Mouse (Mus musculus): Measurements from ENCODE around the gene Ctrb1. TPM values are rescaled to one million over a fixed set of nuclear protein-coding genes. Genes with fewer than 3 reads are reported as not detected.
A peak's percentile ranks its signal among the peaks of the same experiment; 100 is the strongest.

Gene Ctrb1
- total and polyA plus RNA-seq, 2 experiments from 2014 or later: not detected

DNA sequence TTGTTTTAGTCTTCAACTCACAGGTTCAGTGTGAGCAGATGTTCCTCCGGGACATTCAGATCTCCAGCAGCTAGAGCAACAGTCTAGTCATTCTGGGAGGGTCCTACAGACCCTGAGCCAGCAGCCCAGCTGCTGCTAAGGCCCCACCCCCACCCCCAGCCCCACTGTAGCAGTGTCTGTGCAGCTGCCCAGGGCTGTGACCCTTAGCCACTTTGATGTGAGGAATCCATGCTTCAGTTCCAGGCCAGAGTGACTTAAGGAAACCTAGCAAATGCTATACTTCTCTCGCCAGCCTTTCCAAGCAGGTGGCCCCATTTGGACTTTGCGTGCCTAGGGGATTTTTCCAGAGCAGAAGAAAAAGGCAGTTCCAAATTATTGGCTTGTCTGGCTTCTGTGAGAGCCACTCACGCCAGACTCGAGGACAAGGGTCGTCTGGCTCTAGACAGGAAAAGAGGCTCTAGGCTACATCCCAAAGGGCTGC, 2.5 kb upstream of the Ctrb1 start:
- Histone ChIP-seq H3K36me3 (ENCODE audit: insufficient read depth) (no peaks in the 10 kb centered on the region), H3K27ac (ENCODE audit: low read depth, low read length) (no peak overlapping the region), H3K4me3 (ENCODE audit: low read depth, low read length) (no peak overlapping the region), H3K9ac (no peak overlapping the region), H3K4me2 (ENCODE audit: low read depth) (no peak overlapping the region), H3K4me1 (ENCODE audit: insufficient read depth) (no peaks in the 10 kb centered on the region), H3K27me3 (ENCODE audit: insufficient read depth, low read length) (no peaks in the 10 kb centered on the region), H3K9me3 (ENCODE audit: low read length) (no peaks in the 10 kb centered on the region)
- DNase-seq: no peak
- no peak for ATAC-seq
- 76% methylated on average over 6 of the region's 6 CpGs for WGBS
- no peak for TF ChIP-seq CTCF (IDR thresholded peaks at IDR 0.05; ENCODE audit: low read depth)

DNA sequence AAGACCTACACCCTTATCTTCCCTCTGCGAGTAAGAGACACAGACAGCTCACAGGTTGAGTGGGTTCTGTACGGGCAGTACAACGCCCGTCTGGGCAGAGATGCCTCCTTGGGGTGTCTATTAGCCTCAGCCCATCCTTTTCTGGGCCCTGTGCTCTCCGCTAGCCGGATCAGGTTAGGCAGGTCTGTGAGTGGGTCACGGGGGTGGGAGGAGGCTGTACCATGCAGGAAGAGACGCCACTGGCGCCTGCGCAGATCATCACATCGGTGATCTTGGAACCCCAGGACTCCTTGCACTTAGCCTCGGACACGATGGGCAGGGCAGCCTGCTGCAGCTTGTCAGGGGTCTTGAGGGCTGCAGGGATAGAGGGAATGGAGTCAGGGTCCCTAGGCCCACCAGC, 3.9 kb downstream of the Ctrb1 start:
- DNase-seq: no peak
- no peak for ATAC-seq
- H3K4me1 ChIP-seq (ENCODE audit: insufficient read depth): no peaks in the 10 kb centered on the region
- no peak overlapping the region for H3K9ac ChIP-seq
- H3K4me3 ChIP-seq (ENCODE audit: low read depth, low read length): no peak overlapping the region
- no peaks in the 10 kb centered on the region for H3K36me3 ChIP-seq (ENCODE audit: insufficient read depth)
- no peaks in the 10 kb centered on the region for H3K9me3 ChIP-seq (ENCODE audit: low read length)
- no peak overlapping the region for H3K27ac ChIP-seq (ENCODE audit: low read depth, low read length)
- WGBS: 82% methylated on average over 13 of the region's 13 CpGs
- H3K4me2 ChIP-seq (ENCODE audit: low read depth): no peak overlapping the region
- no peaks in the 10 kb centered on the region for H3K27me3 ChIP-seq (ENCODE audit: insufficient read depth, low read length)
- no peak for TF ChIP-seq CTCF (IDR thresholded peaks at IDR 0.05; ENCODE audit: low read depth)

DNA sequence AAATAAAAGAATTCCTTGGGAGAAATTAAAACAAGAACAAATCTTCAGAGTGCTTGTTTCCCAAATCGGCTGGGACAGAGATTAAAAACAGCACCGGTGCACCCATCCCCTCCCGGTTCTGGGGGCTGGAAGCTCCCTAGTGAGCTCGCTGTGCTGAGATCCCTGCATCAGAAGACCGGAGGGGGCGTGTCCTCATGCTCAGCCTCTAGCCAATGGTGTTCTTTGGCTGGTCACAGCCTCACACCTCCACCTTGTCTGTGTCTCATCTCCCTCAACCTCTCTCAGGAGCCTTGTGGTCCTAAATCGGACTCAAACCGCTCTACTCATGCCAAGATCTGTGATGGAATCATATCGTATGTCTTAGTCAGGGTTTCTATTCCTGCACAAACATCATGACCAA, 8.3 kb downstream of the Ctrb1 start:
- H3K4me3 ChIP-seq (ENCODE audit: low read depth, low read length): no peak overlapping the region
- H3K4me1 ChIP-seq (ENCODE audit: insufficient read depth): no peaks in the 10 kb centered on the region
- H3K36me3 ChIP-seq (ENCODE audit: insufficient read depth): no peaks in the 10 kb centered on the region
- DNase-seq: no peak
- no peaks in the 10 kb centered on the region for H3K9me3 ChIP-seq (ENCODE audit: low read length)
- no peak overlapping the region for H3K9ac ChIP-seq
- ATAC-seq: no peak
- H3K27me3 ChIP-seq (ENCODE audit: insufficient read depth, low read length): no peaks in the 10 kb centered on the region
- no peak overlapping the region for H3K27ac ChIP-seq (ENCODE audit: low read depth, low read length)
- no peak overlapping the region for H3K4me2 ChIP-seq (ENCODE audit: low read depth)
- TF ChIP-seq CTCF (IDR thresholded peaks at IDR 0.05; ENCODE audit: low read depth): no peak
- WGBS: 35% methylated on average over 9 of the region's 9 CpGs

DNA sequence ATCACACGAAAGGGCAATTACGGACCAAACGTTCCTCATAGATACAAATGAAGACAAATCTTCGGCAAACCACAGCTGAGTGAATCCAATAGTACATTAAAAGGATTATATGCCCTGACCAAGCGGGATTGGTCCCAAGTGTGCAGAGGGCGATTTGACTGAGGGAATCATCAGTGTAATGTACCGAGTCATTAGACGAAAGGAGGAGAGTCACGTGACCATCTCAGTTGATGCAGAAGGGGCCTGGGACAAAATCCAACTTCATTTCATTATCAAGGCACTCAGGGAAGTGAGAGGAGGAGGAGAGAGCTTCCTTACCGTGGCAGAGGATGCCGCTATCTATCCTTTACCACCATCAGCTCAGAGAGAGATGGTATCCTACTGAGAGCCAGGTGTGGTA, 9.7 kb downstream of the Ctrb1 start:
- 62% methylated on average over 11 of the region's 11 CpGs for WGBS
- Histone ChIP-seq H3K9me3 (ENCODE audit: low read length) (no peaks in the 10 kb centered on the region), H3K4me3 (ENCODE audit: low read depth, low read length) (no peak overlapping the region), H3K4me2 (ENCODE audit: low read depth) (no peak overlapping the region), H3K27ac (ENCODE audit: low read depth, low read length) (no peak overlapping the region), H3K27me3 (ENCODE audit: insufficient read depth, low read length) (no peaks in the 10 kb centered on the region), H3K4me1 (ENCODE audit: insufficient read depth) (no peaks in the 10 kb centered on the region), H3K9ac (no peak overlapping the region), H3K36me3 (ENCODE audit: insufficient read depth) (no peaks in the 10 kb centered on the region)
- no peak for ATAC-seq
- no peak for DNase-seq
- TF ChIP-seq CTCF (IDR thresholded peaks at IDR 0.05; ENCODE audit: low read depth): no peak

DNA sequence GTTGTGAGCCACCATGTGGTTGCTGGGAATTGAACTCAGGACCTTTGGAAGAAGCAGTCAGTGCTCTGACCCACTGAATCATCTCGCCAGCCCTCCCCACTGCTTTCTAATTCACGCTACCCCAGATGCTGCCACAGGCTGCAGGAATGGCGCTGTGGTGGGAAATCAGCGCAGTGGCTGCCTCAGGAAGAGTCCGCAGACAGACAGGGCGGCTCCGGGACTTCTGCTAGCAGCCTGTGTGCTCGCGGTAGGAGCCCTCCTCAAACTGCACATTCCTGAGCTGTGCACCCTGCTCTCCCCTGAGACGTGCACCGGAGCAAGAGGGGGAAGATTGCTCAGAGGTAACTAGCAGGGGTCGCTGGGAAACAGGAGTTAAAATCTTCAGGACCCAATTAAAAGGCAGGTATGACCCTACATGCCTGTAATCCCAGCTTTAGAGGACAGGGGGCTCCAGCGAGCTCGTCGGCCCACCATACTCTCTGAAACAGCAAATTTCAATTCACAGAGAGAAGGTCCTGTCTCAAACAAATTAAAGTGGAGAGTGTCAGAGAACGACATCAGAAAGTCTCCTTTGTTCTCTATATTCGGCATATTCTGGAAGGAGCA, 10.3 kb downstream of the Ctrb1 start:
- ATAC-seq (peak; percentile 48; the same call in 1 of the 2 replicates), DNase-seq (peak; percentile 17)
- Histone ChIP-seq H3K4me2 (ENCODE audit: low read depth) (no peak overlapping the region), H3K27me3 (ENCODE audit: insufficient read depth, low read length) (no peaks in the 10 kb centered on the region), H3K4me3 (ENCODE audit: low read depth, low read length) (no peak overlapping the region), H3K27ac (ENCODE audit: low read depth, low read length) (no peak overlapping the region), H3K36me3 (ENCODE audit: insufficient read depth) (no peaks in the 10 kb centered on the region), H3K9ac (no peak overlapping the region), H3K4me1 (ENCODE audit: insufficient read depth) (no peaks in the 10 kb centered on the region), H3K9me3 (ENCODE audit: low read length) (no peaks in the 10 kb centered on the region)
- WGBS: 45% methylated on average over 17 of the region's 17 CpGs
- TF ChIP-seq CTCF (IDR thresholded peaks at IDR 0.05; ENCODE audit: low read depth): peak; percentile 41

DNA sequence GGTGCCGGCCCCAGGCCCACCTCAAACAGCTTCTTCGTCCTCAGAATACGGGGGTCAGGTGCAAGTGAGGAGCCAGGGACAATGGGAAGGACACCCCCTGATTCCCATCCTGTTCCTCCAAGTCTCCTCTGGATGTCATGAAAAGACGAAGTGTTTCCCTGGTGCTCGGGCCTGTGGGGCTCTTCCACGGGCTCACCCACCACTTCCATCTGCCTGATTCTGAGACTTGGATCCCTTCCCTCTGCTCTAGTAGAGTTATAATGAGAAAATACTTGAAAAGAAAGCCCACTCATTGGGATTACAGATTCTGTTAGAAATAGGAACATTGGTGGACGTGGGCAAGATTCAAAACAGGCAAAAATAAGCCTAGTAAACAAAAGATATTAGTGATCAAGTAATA, 12.0 kb downstream of the Ctrb1 start:
- no peak for TF ChIP-seq CTCF (IDR thresholded peaks at IDR 0.05; ENCODE audit: low read depth)
- H3K9ac ChIP-seq: no peak overlapping the region
- H3K4me2 ChIP-seq (ENCODE audit: low read depth): no peak overlapping the region
- H3K4me3 ChIP-seq (ENCODE audit: low read depth, low read length): no peak overlapping the region
- 84% methylated on average over 7 of the region's 7 CpGs for WGBS
- ATAC-seq (no peak), DNase-seq (no peak)
- H3K4me1 ChIP-seq (ENCODE audit: insufficient read depth): no peaks in the 10 kb centered on the region
- no peaks in the 10 kb centered on the region for H3K9me3 ChIP-seq (ENCODE audit: low read length)
- H3K27me3 ChIP-seq (ENCODE audit: insufficient read depth, low read length): no peaks in the 10 kb centered on the region
- no peaks in the 10 kb centered on the region for H3K36me3 ChIP-seq (ENCODE audit: insufficient read depth)
- no peak overlapping the region for H3K27ac ChIP-seq (ENCODE audit: low read depth, low read length)

DNA sequence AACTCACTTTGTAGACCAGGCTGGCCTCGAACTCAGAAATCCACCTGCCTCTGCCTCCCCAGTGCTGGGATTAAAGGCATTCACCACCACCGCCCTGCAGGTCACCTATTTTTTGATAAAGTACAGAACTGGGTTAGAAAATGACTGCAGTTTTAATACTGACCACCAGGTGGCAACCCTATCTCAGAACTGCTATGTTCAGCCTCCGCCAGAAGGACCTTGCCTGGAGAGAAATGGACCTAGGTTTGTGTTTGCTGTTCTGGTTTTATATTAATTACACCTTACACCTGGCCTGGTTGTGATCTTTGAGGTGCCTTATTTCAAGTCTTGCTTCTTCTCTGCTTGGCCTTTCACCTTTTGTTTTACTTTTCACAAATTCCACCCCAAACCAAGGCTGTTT, 12.7 kb downstream of the Ctrb1 start:
- DNase-seq (peak; percentile 79), ATAC-seq (peak; percentile 43; the same call in 1 of the 2 replicates)
- H3K9ac ChIP-seq: no peak overlapping the region
- H3K4me2 ChIP-seq (ENCODE audit: low read depth): no peak overlapping the region
- H3K27ac ChIP-seq (ENCODE audit: low read depth, low read length): no peak overlapping the region
- H3K4me1 ChIP-seq (ENCODE audit: insufficient read depth): no peaks in the 10 kb centered on the region
- no peak overlapping the region for H3K4me3 ChIP-seq (ENCODE audit: low read depth, low read length)
- H3K36me3 ChIP-seq (ENCODE audit: insufficient read depth): no peaks in the 10 kb centered on the region
- no peaks in the 10 kb centered on the region for H3K27me3 ChIP-seq (ENCODE audit: insufficient read depth, low read length)
- H3K9me3 ChIP-seq (ENCODE audit: low read length): no peaks in the 10 kb centered on the region
- WGBS: 26% methylated on average over 3 of the region's 3 CpGs
- TF ChIP-seq CTCF (IDR thresholded peaks at IDR 0.05; ENCODE audit: low read depth): peak; percentile 82
